Mouse (Mus musculus) liver, embryonic 15.5 days (tissue): ENCODE measurements at regions not wholly inside any gene's neighbourhood (a gene's known extent, or its start where the extent isn't known, plus 50 kb on each side); places are given as distances from the start of the nearest gene placed in this dataset.

Experiments
- ATAC-seq: fragments of 200-750 bp; cut with Nextera tagmentation; 2 replicates; pipeline ENCODE4 v1.8.0; 2017; ENCODE audit warnings: moderate number of reproducible peaks, mild to moderate bottlenecking, moderate library complexity; ENCODE audit not compliant: insufficient read depth
- H3K27ac ChIP-seq: fragments of 300-500 bp; sonication (generic); replicated peaks from 2 replicates; pipeline ENCODE4 v1.5.1; 2015; ENCODE audit warnings: mild to moderate bottlenecking, inconsistent platforms
- H3K27me3 ChIP-seq: fragments of 300-500 bp; sonication (generic); 2 replicates; pipeline ENCODE4 v1.6.1; 2015; ENCODE audit warnings: mild to moderate bottlenecking, inconsistent platforms
- H3K36me3 ChIP-seq: fragments of 300-500 bp; sonication (generic); replicated peaks from 2 replicates; pipeline ENCODE4 v1.6.1; 2015; ENCODE audit warnings: moderate library complexity, mild to moderate bottlenecking, inconsistent platforms
- H3K4me1 ChIP-seq: fragments of 300-500 bp; sonication (generic); replicated peaks from 2 replicates; pipeline ENCODE4 v1.6.1; 2015; ENCODE audit warnings: inconsistent platforms
- H3K4me2 ChIP-seq: fragments of 300-500 bp; sonication (generic); 2 replicates; pipeline ENCODE4 v1.6.1; 2015; ENCODE audit warnings: moderate library complexity, mild to moderate bottlenecking, inconsistent platforms
- H3K4me3 ChIP-seq: fragments of 300-500 bp; sonication (generic); replicated peaks from 2 replicates; pipeline ENCODE4 v1.5.1; 2015; ENCODE audit warnings: mild to moderate bottlenecking, inconsistent platforms
- H3K9ac ChIP-seq: fragments of 300-500 bp; sonication (generic); 2 replicates; pipeline ENCODE4 v1.6.1; 2015; ENCODE audit warnings: moderate library complexity, mild to moderate bottlenecking, inconsistent platforms
- H3K9me3 ChIP-seq: fragments of 300-500 bp; sonication (generic); replicated peaks from 2 replicates; pipeline ENCODE4 v1.6.1; 2016; ENCODE audit warnings: inconsistent platforms
- WGBS: fragments of 180-500 bp; shearing (Covaris S2); methylation state at CpG from one replicate; pipeline ENCODE4 v1.1.7; 2015; ENCODE audit warnings: mixed read lengths; ENCODE audit not compliant: insufficient replicate concordance; 5-methylcytosine and 5-hydroxymethylcytosine counted together

- Histone ChIP-seq H3K36me3 (no peaks in the 10 kb centered on the region), H3K27ac (no peak overlapping the region), H3K4me2 (no peak overlapping the region), H3K9ac (no peak overlapping the region), H3K27me3 (no peaks in the 10 kb centered on the region), H3K4me3 (no peak overlapping the region), H3K4me1 (no peaks in the 10 kb centered on the region), H3K9me3 (no peaks in the 10 kb centered on the region)
- ATAC-seq = no peak
- WGBS = 61% methylated on average over 6 of the region's 6 CpGs
Observed at GRCm38 (mm10) chr15:93656713-93657112, 61.0 kb upstream of the Prickle1 start.

DNA sequence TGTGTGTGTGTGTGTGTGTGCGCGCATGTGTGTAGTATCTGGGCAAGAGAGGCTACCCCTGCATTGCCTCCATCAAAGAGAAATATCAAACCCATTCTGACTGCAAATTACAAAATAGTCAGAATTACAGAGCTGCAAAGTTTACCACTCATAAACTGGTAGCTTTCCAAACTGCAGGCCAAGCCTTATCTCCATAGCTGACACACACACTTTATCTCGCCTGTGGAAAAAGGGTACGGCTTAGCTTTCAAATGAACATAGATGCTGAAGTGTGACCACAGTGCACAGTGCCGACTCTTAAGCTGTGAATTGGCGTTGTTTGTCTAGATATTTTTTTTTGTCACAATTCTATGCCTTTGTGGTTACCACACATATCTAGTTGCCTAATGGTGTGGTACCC is 60.1 kb upstream of the Prickle1 start:
- ATAC-seq = no peak
- H3K27ac ChIP-seq = no peak overlapping the region
- no peak overlapping the region for H3K4me2 ChIP-seq
- H3K4me3 ChIP-seq = no peak overlapping the region
- H3K9me3 ChIP-seq = no peaks in the 10 kb centered on the region
- 0 out of 2 replicates have a peak, but pooled peaks cover 5% of the 10 kb centered on the region for H3K4me1 ChIP-seq
- no peaks in the 10 kb centered on the region for H3K36me3 ChIP-seq
- 55% methylated on average over 6 of the region's 6 CpGs for WGBS
- H3K9ac ChIP-seq = no peak overlapping the region
- no peaks in the 10 kb centered on the region for H3K27me3 ChIP-seq

DNA sequence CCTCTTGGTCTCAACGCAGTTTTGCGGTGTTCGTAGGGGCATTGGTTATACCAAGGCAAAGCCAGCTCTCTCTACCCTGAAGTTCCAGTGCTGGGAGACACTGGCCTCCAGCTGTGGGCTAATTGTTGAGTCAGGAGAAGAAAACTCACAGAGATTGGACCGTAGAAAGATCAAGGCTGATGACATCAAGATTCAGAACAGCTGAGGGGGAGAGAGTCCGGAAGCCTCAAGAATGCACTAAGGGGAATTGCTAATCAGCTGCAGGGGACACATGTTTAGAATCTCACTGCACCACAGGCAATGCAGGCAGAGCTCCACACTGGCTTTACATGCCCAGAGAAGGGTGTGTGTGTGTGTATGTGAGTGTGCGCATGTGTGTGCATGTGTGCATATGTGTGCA is 59.6 kb upstream of the Prickle1 start:
- no peaks in the 10 kb centered on the region for H3K9me3 ChIP-seq
- H3K4me1 ChIP-seq = peaks cover 10% of the 10 kb centered on the region; the same call in 1 of the 2 replicates
- no peak overlapping the region for H3K4me3 ChIP-seq
- ATAC-seq = no peak
- WGBS = 87% methylated on average over 6 of the region's 6 CpGs
- no peak overlapping the region for H3K27ac ChIP-seq
- no peak overlapping the region for H3K9ac ChIP-seq
- H3K4me2 ChIP-seq = no peak overlapping the region
- H3K36me3 ChIP-seq = no peaks in the 10 kb centered on the region
- no peaks in the 10 kb centered on the region for H3K27me3 ChIP-seq

- Histone ChIP-seq H3K9me3 (no peaks in the 10 kb centered on the region), H3K4me3 (no peak overlapping the region), H3K27me3 (no peaks in the 10 kb centered on the region), H3K4me1 (peaks cover 26% of the 10 kb centered on the region), H3K9ac (no peak overlapping the region), H3K4me2 (no peak overlapping the region), H3K27ac (no peak overlapping the region), H3K36me3 (no peaks in the 10 kb centered on the region)
- no peak for ATAC-seq
- WGBS = 63% methylated on average over 1 of the region's 1 CpGs
Observed at GRCm38 (mm10) chr15:93653378-93653777, 57.7 kb upstream of the Prickle1 start.

GRCm38 (mm10) chr15:93650981-93651757 is 55.5 kb upstream of the Prickle1 start:
- WGBS = 54% methylated on average over 14 of the region's 14 CpGs
- Histone ChIP-seq H3K4me3 (no peak overlapping the region), H3K27ac (no peak overlapping the region), H3K4me2 (no peak overlapping the region), H3K9me3 (no peaks in the 10 kb centered on the region), H3K4me1 (peaks cover 26% of the 10 kb centered on the region), H3K36me3 (no peaks in the 10 kb centered on the region), H3K27me3 (no peaks in the 10 kb centered on the region), H3K9ac (no peak overlapping the region)
- no peak for ATAC-seq

- Histone ChIP-seq H3K4me2 (no peak overlapping the region), H3K4me3 (no peak overlapping the region), H3K4me1 (peaks cover 26% of the 10 kb centered on the region), H3K36me3 (no peaks in the 10 kb centered on the region), H3K9me3 (no peaks in the 10 kb centered on the region), H3K27me3 (no peaks in the 10 kb centered on the region), H3K27ac (no peak overlapping the region), H3K9ac (no peak overlapping the region)
- ATAC-seq = peak; percentile 82
- WGBS = 39% methylated on average over 2 of the region's 2 CpGs
Observed at GRCm38 (mm10) chr15:93650009-93650522, 54.4 kb upstream of the Prickle1 start.

DNA sequence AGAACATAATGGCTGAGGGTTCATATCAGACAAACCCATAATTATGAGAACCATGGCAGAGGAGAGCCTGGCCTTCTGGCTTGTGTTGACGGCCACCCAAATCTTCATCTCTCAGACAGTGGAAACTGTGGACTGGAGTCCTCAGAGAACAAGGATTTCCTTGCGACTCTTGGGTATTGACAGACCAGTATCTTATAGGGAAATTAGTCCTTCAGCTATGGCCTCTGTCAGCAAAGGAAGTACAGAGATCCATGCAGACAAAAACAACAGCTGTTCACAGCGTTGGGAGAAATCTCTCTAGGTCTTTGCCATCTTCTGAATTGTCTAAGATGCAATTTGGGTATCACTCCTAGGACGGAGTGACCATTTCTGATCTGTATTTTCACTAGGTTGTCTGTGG is 53.0 kb upstream of the Prickle1 start:
- peaks cover 26% of the 10 kb centered on the region for H3K4me1 ChIP-seq
- no peaks in the 10 kb centered on the region for H3K27me3 ChIP-seq
- H3K9me3 ChIP-seq = no peaks in the 10 kb centered on the region
- no peak overlapping the region for H3K4me2 ChIP-seq
- no peak for ATAC-seq
- H3K36me3 ChIP-seq = no peaks in the 10 kb centered on the region
- no peak overlapping the region for H3K4me3 ChIP-seq
- 47% methylated on average over 4 of the region's 4 CpGs for WGBS
- H3K27ac ChIP-seq = no peak overlapping the region
- H3K9ac ChIP-seq = no peak overlapping the region

GRCm38 (mm10) chr15:93646820-93647219 is 51.1 kb upstream of the Prickle1 start:
- ATAC-seq = no peak
- H3K4me3 ChIP-seq = no peak overlapping the region
- H3K36me3 ChIP-seq = no peaks in the 10 kb centered on the region
- H3K27me3 ChIP-seq = no peaks in the 10 kb centered on the region
- H3K9me3 ChIP-seq = no peaks in the 10 kb centered on the region
- no peak overlapping the region for H3K4me2 ChIP-seq
- H3K27ac ChIP-seq = no peak overlapping the region
- no peak overlapping the region for H3K9ac ChIP-seq
- 65% methylated on average over 3 of the region's 3 CpGs for WGBS
- peaks cover 26% of the 10 kb centered on the region for H3K4me1 ChIP-seq

DNA sequence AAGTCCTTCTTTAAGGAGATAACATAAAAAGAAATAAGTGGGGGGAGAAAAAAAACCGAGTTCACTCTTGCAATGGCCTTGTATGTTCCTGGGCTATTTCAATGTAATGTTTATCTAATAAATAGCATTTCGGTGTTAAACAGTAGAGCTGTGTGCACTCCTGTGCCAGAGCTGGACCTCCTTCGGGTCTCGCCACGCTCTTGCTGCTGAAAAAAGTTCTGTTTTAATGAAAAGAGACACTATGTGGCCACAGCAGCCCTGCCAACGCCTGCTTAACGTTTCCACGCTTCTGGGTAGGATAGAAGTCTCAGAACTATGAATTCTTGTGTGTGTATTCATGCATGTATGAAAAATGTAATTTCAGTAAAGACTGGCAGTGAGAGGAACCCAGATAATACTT is 50.3 kb upstream of the Prickle1 start:
- no peaks in the 10 kb centered on the region for H3K9me3 ChIP-seq
- no peak for ATAC-seq
- no peak overlapping the region for H3K9ac ChIP-seq
- WGBS = 68% methylated on average over 8 of the region's 8 CpGs
- H3K27ac ChIP-seq = no peak overlapping the region
- H3K4me2 ChIP-seq = no peak overlapping the region
- no peaks in the 10 kb centered on the region for H3K36me3 ChIP-seq
- no peak overlapping the region for H3K4me3 ChIP-seq
- H3K4me1 ChIP-seq = peaks cover 23% of the 10 kb centered on the region
- no peaks in the 10 kb centered on the region for H3K27me3 ChIP-seq
